Mouse (Mus musculus): ENCODE results near the gene Slc39a8. TPM values are rescaled to one million over a fixed set of nuclear protein-coding genes. Genes with fewer than 3 reads are reported as not detected.
A peak's percentile ranks its signal among the peaks of the same experiment; 100 is the strongest.

Gene Slc39a8
- polyA plus RNA-seq, 1 experiment: 21.2 TPM

- Histone ChIP-seq H3K27ac (ENCODE audit: control insufficient read depth, insufficient read depth, low read depth, low read length) (no peak overlapping the region), H3K36me3 (ENCODE audit: control insufficient read depth, insufficient read depth, low read length) (no peaks in the 10 kb centered on the region), H3K27me3 (ENCODE audit: control insufficient read depth, insufficient read depth, low read length) (no peaks in the 10 kb centered on the region), H3K4me1 (ENCODE audit: control insufficient read depth, insufficient read depth, low read length) (no peaks in the 10 kb centered on the region), H3K4me3 (ENCODE audit: control insufficient read depth, low read depth, low read length) (no peak overlapping the region)
- TF ChIP-seq CTCF (IDR thresholded peaks at IDR 0.05; ENCODE audit: control insufficient read depth, insufficient read depth, insufficient replicate concordance, low read depth, low read length) (no peak), POLR2A (IDR thresholded peaks at IDR 0.05; ENCODE audit: control insufficient read depth, low read depth, low read length) (no peak)
Observed at GRCm38 (mm10) chr3:135845860-135846259, 20.8 kb downstream of the Slc39a8 start.

- Histone ChIP-seq H3K27me3 (ENCODE audit: control insufficient read depth, insufficient read depth, low read length) (no peaks in the 10 kb centered on the region), H3K36me3 (ENCODE audit: control insufficient read depth, insufficient read depth, low read length) (no peaks in the 10 kb centered on the region), H3K4me1 (ENCODE audit: control insufficient read depth, insufficient read depth, low read length) (peaks cover 5% of the 10 kb centered on the region), H3K27ac (ENCODE audit: control insufficient read depth, insufficient read depth, low read depth, low read length) (no peak overlapping the region), H3K4me3 (ENCODE audit: control insufficient read depth, low read depth, low read length) (no peak overlapping the region)
- TF ChIP-seq CTCF (IDR thresholded peaks at IDR 0.05; ENCODE audit: control insufficient read depth, insufficient read depth, insufficient replicate concordance, low read depth, low read length) (no peak), POLR2A (IDR thresholded peaks at IDR 0.05; ENCODE audit: control insufficient read depth, low read depth, low read length) (no peak)
Observed at GRCm38 (mm10) chr3:135851607-135852006, 26.5 kb downstream of the Slc39a8 start.

GRCm38 (mm10) chr3:135853604-135854297, 28.7 kb downstream of the Slc39a8 start:
- Histone ChIP-seq H3K27me3 (ENCODE audit: control insufficient read depth, insufficient read depth, low read length) (no peaks in the 10 kb centered on the region), H3K4me3 (ENCODE audit: control insufficient read depth, low read depth, low read length) (peak overlapping the region; percentile 9; the same call in 1 of the 2 replicates), H3K4me1 (ENCODE audit: control insufficient read depth, insufficient read depth, low read length) (peaks cover 5% of the 10 kb centered on the region), H3K27ac (ENCODE audit: control insufficient read depth, insufficient read depth, low read depth, low read length) (no peak overlapping the region), H3K36me3 (ENCODE audit: control insufficient read depth, insufficient read depth, low read length) (no peaks in the 10 kb centered on the region)
- TF ChIP-seq CTCF (IDR thresholded peaks at IDR 0.05; ENCODE audit: control insufficient read depth, insufficient read depth, insufficient replicate concordance, low read depth, low read length) (peak; percentile 61), POLR2A (IDR thresholded peaks at IDR 0.05; ENCODE audit: control insufficient read depth, low read depth, low read length) (no peak)

- Histone ChIP-seq H3K27me3 (ENCODE audit: control insufficient read depth, insufficient read depth, low read length) (no peaks in the 10 kb centered on the region), H3K27ac (ENCODE audit: control insufficient read depth, insufficient read depth, low read depth, low read length) (no peak overlapping the region)
Observed at GRCm38 (mm10) chr3:135854298-135854984, 29.4 kb downstream of the Slc39a8 start.

GRCm38 (mm10) chr3:135854985-135855340, 29.9 kb downstream of the Slc39a8 start:
- H3K36me3 ChIP-seq (ENCODE audit: control insufficient read depth, insufficient read depth, low read length): no peaks in the 10 kb centered on the region
- no peaks in the 10 kb centered on the region for H3K27me3 ChIP-seq (ENCODE audit: control insufficient read depth, insufficient read depth, low read length)
- no peak overlapping the region for H3K27ac ChIP-seq (ENCODE audit: control insufficient read depth, insufficient read depth, low read depth, low read length)
- no peak for TF ChIP-seq CTCF (IDR thresholded peaks at IDR 0.05; ENCODE audit: control insufficient read depth, insufficient read depth, insufficient replicate concordance, low read depth, low read length)
- no peak for TF ChIP-seq POLR2A (IDR thresholded peaks at IDR 0.05; ENCODE audit: control insufficient read depth, low read depth, low read length)
- H3K4me1 ChIP-seq (ENCODE audit: control insufficient read depth, insufficient read depth, low read length): peaks cover 5% of the 10 kb centered on the region
- H3K4me3 ChIP-seq (ENCODE audit: control insufficient read depth, low read depth, low read length): no peak overlapping the region

More at GRCm38 (mm10) chr3:135854298-135854984, 29.4 kb downstream of the Slc39a8 start:
- Histone ChIP-seq H3K36me3 (ENCODE audit: control insufficient read depth, insufficient read depth, low read length) (no peaks in the 10 kb centered on the region), H3K4me3 (ENCODE audit: control insufficient read depth, low read depth, low read length) (peak overlapping the region; percentile 9; the same call in 1 of the 2 replicates), H3K4me1 (ENCODE audit: control insufficient read depth, insufficient read depth, low read length) (peaks cover 5% of the 10 kb centered on the region)
- TF ChIP-seq POLR2A (IDR thresholded peaks at IDR 0.05; ENCODE audit: control insufficient read depth, low read depth, low read length): no peak
- no peak for TF ChIP-seq CTCF (IDR thresholded peaks at IDR 0.05; ENCODE audit: control insufficient read depth, insufficient read depth, insufficient replicate concordance, low read depth, low read length)

GRCm38 (mm10) chr3:135856303-135856702, 31.2 kb downstream of the Slc39a8 start:
- peaks cover 5% of the 10 kb centered on the region for H3K4me1 ChIP-seq (ENCODE audit: control insufficient read depth, insufficient read depth, low read length)
- H3K36me3 ChIP-seq (ENCODE audit: control insufficient read depth, insufficient read depth, low read length): no peaks in the 10 kb centered on the region
- H3K27me3 ChIP-seq (ENCODE audit: control insufficient read depth, insufficient read depth, low read length): no peaks in the 10 kb centered on the region
- H3K4me3 ChIP-seq (ENCODE audit: control insufficient read depth, low read depth, low read length): no peak overlapping the region
- no peak overlapping the region for H3K27ac ChIP-seq (ENCODE audit: control insufficient read depth, insufficient read depth, low read depth, low read length)
- no peak for TF ChIP-seq CTCF (IDR thresholded peaks at IDR 0.05; ENCODE audit: control insufficient read depth, insufficient read depth, insufficient replicate concordance, low read depth, low read length)
- TF ChIP-seq POLR2A (IDR thresholded peaks at IDR 0.05; ENCODE audit: control insufficient read depth, low read depth, low read length): no peak

GRCm38 (mm10) chr3:135857134-135857533, 32.1 kb downstream of the Slc39a8 start:
- TF ChIP-seq POLR2A (IDR thresholded peaks at IDR 0.05; ENCODE audit: control insufficient read depth, low read depth, low read length) (no peak), CTCF (IDR thresholded peaks at IDR 0.05; ENCODE audit: control insufficient read depth, insufficient read depth, insufficient replicate concordance, low read depth, low read length) (no peak)
- H3K27ac ChIP-seq (ENCODE audit: control insufficient read depth, insufficient read depth, low read depth, low read length): no peak overlapping the region
- no peak overlapping the region for H3K4me3 ChIP-seq (ENCODE audit: control insufficient read depth, low read depth, low read length)
- H3K36me3 ChIP-seq (ENCODE audit: control insufficient read depth, insufficient read depth, low read length): no peaks in the 10 kb centered on the region
- H3K4me1 ChIP-seq (ENCODE audit: control insufficient read depth, insufficient read depth, low read length): peaks cover 5% of the 10 kb centered on the region
- no peaks in the 10 kb centered on the region for H3K27me3 ChIP-seq (ENCODE audit: control insufficient read depth, insufficient read depth, low read length)
